Mouse (Mus musculus): Measurements from ENCODE around the gene Gm10229.
"Not testable (repeated sequence)": the region's sequence is repeated elsewhere in the genome, so short reads cannot be mapped to it uniquely, and the experiment has no call there.

Gm10229 gene

DNA sequence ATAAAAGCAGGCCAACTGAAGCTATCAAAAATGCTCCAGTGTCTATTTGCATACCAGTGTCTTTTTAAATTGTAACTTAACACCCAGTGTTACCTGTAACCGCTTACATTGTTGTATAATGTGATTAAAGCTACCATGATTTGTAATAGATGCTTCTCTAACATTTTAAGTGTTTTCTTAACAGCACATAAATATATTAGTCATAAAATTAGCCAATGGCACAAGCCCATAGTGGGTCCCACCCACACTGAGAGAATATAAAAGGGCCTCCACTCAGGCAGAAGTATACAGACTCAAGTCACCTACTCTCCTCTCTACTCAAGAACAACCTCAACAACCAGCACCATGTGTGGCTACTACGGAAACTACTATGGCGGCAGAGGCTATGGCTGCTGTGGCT, at the start of gene Gm10229:
Gene Gm10229, plus strand, starts transcription at position 301 of the 400 bp plus-strand sequence.
- DNase-seq (ENCODE audit: low spot score): not testable (repeated sequence)

DNA sequence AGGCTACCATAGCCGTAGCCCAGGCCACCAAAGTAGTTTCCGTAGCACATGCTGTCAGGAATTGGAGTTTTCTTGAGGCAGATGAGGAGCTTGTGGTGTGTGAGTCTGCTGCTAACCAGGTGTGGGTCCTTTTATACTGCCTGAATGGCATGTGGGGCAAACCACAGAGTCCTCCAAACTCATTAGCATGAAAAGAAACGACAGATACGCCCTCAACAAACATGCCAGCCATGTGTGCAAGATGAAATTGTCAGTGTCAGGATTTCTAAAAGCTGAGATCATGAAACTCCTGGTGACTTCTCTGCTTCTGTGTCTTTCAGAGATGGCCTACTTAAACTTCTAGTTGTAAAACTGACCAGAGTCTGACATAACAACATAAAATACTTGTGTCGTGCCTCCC, 4.4 kb upstream of the Gm10229 start, which contains the start of gene Krtap22-2:
Gene Krtap22-2, minus strand, starts transcription at position 101 of the 400 bp plus-strand sequence.
- DNase-seq (ENCODE audit: low spot score): no peak

DNA sequence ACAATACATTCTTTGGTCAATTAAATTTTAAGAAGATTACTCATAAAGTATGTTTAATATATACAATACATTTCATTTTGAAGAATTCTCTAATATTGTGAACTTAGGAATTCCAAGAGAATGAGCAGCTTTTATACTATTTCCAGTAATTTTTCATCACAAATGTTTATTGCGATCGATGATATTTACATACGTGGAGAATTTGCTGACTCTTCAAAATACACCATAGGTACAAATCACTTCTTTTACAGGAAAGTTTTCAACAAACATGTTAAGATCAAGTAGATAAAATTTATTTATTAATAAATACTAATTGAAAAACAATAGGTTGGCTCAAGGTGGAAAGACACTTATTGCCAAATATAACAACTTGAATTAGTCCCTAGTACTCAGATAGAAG, 1.1 kb upstream of the Gm10229 start:
- no peak for DNase-seq (ENCODE audit: low spot score)

DNA sequence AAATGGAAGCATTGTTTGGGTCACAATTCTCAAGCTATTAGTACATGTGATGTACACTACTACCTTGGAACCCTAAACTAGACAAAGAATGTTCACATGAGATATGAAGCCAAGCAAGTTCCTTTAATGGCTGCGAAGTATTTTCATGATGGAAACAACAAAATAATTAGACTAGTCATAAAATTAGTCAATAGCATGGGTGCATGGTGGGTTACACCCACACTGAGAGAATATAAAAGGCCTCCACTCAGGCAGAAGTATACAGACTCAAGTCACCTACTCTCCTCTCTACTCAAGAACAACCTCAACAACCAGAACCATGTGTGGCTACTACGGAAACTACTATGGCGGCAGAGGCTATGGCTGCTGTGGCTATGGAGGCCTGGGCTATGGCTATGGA, 16.3 kb downstream of the Gm10229 start, which contains the start of gene Krtap6-1:
Gene Krtap6-1, plus strand, starts transcription at position 301 of the 400 bp plus-strand sequence.
- not testable (repeated sequence) for DNase-seq (ENCODE audit: low spot score)

DNA sequence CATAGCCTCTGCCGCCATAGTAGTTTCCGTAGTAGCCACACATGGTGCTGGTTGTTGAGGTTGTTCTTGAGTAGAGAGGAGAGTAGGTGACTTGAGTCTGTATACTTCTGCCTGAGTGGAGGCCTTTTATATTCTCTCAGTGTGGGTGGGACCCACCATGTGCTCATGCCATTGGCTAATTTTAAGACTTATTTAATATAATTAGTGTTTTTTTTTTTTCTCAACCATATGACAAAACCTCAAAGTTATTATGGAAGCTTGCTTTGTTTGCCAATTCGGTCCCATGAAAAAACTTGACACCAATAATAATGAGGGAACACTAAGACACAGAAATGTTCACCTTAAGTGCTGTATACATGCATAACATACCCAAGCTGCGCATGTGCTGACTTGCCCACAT, 26.3 kb downstream of the Gm10229 start, which contains the start of gene Gm10228:
Gene Gm10228, minus strand, starts transcription at position 101 of the 400 bp plus-strand sequence.
- not testable (repeated sequence) for DNase-seq (ENCODE audit: low spot score)

DNA sequence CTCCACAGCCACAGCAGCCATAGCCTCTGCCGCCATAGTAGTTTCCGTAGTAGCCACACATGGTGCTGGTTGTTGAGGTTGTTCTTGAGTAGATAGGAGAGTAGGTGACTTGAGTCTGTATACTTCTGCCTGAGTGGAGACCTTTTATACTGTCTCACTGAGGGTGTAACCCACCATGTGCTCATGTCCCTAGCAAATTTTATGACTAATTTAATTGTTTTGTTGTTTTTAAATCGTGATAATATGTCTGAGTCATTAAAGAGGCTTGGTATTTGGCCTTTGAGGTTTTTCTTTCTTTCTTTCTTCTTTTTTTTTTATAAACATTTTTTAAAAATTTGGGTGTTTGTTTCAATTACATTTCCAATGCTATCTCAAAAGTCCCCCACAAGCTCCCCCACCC, 32.7 kb downstream of the Gm10229 start, which contains the start of gene Krtap6-5:
Gene Krtap6-5, minus strand, starts transcription at position 101 of the 400 bp plus-strand sequence.
- no peak for DNase-seq (ENCODE audit: low spot score)

DNA sequence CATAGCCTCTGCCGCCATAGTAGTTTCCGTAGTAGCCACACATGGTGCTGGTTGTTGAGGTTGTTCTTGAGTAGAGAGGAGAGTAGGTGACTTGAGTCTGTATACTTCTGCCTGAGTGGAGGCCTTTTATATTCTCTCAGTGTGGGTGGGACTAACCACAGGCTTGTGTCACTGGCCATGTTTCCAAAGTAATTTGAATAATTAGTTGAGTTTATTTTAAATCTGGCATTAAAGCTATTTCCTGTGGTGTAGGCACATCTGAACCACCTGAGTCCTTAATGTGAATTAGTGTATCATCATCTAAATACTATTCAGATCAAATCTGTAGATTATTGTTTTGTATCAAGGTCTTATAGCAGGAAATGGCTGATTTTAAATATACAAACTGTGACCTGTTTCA, 48.8 kb downstream of the Gm10229 start, which contains the start of gene 1110025L11Rik:
Gene 1110025L11Rik, minus strand, starts transcription at position 101 of the 400 bp plus-strand sequence.
- not testable (repeated sequence) for DNase-seq (ENCODE audit: low spot score)
